Mouse (Mus musculus): ENCODE data around the gene Gm10696. TPM values are rescaled to one million over a fixed set of nuclear protein-coding genes. Genes with fewer than 3 reads are reported as not detected.

Gm10696 gene
- not detected for total RNA-seq (2023)

DNA sequence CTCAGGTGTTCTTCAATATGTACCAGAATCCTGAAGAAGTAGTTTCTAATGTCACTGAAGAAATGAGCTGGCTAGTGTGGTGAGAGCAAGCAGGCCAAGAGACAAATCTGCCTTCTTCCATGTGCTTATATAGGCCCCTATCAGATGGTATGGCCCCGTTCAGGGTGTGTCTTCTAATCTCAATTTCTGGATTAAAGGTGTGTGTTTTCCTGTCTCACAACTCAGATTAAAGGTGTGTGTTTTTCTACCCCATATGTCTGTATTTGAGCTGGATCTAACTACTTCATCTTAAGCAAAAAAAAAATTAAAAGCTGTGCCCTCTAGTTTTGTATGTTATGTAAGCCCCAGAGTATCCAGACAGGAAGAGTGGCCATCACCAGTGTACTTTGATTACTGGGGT, at the start of gene Gm10696:
Gene Gm10696 (minus strand): TSS at position 101 of the 400 bp plus-strand sequence.

DNA sequence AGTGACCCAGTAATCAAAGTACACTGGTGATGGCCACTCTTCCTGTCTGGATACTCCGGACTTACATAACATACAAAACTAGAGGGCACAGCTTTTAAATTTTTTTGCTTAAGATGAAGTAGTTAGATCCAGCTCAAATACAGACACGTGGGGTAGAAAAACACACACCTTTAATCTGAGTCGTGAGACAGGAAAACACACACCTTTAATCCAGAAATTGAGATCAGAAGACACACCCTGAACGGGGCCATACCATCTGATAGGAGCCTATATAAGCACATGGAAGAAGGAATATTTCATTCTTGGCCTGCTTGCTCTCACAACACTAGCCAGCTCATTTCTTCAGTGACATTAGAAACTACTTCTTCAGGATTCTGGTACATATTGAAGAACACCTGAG, 18.4 kb upstream of the Gm10696 start, which contains the start of gene Gm5286:
Gene Gm5286 (plus strand): TSS at position 301 of the 400 bp plus-strand sequence.

Other genes starting within 250 kb of the Gm10696 start
- not detected for gene Gm9117, start 234.7 kb downstream of the Gm10696 start, total RNA-seq (2023)
- gene Tdpoz5, start 216.9 kb downstream of the Gm10696 start, total RNA-seq (2023) = not detected
- not detected for gene Gm9125, start 123.3 kb downstream of the Gm10696 start, total RNA-seq (2023)
- not detected for gene Gm10697, start 105.5 kb downstream of the Gm10696 start, total RNA-seq (2023)
- gene Gm5286, start 18.5 kb upstream of the Gm10696 start, total RNA-seq (2023) = not detected
- gene Gm4778, start 85.8 kb upstream of the Gm10696 start, total RNA-seq (2023) = not detected
- gene Them4, start 131.9 kb upstream of the Gm10696 start, total RNA-seq (2023) = 1 to 10 TPM in 1 of 2 experiments, under 1 TPM in 1; 0.82 to 1.5 TPM
- not detected for gene Them5, start 163.9 kb upstream of the Gm10696 start, total RNA-seq (2023)
- gene C2cd4d, start 184.2 kb upstream of the Gm10696 start, total RNA-seq (2023) = not detected
- under 1 TPM in 1 of 2 experiments, not detected in 1; 0.38 TPM for gene Rorc, start 194.6 kb upstream of the Gm10696 start, total RNA-seq (2023)
- under 1 TPM in 1 of 2 experiments, not detected in 1; 0.18 TPM for gene Lingo4, start 220.3 kb upstream of the Gm10696 start, total RNA-seq (2023)
- gene Tdrkh, start 235.1 kb upstream of the Gm10696 start, total RNA-seq (2023) = 1 to 10 TPM in 1 of 2 experiments, under 1 TPM in 1; 1.00 to 1.5 TPM

All from neutrophil, adult 59 days (primary cell).